Mouse (Mus musculus) kidney, adult 9 months (tissue): ENCODE data around the gene Spp2.

Experiments used
- DNase-seq: peaks from one replicate; pipeline ENCODE4 v3.0.0; 2022

Spp2 gene

GRCm38 (mm10) chr1:88406807-88407198, at the start of gene Spp2:
Spp2 (plus strand) TSS chr1:88406961.
- DNase-seq, result peak; percentile 87

- DNase-seq, result peak; percentile 86
Measured at GRCm38 (mm10) chr1:88357458-88358090, 49.2 kb upstream of the Spp2 start.

GRCm38 (mm10) chr1:88358102-88358654, 48.6 kb upstream of the Spp2 start:
- peak; percentile 43 for DNase-seq

GRCm38 (mm10) chr1:88361085-88361484, 45.7 kb upstream of the Spp2 start:
- no peak for DNase-seq

GRCm38 (mm10) chr1:88366881-88367644, 39.7 kb upstream of the Spp2 start:
- peak; percentile 3 for DNase-seq

- DNase-seq, result peak; percentile 17
Measured at GRCm38 (mm10) chr1:88378446-88378845, 28.3 kb upstream of the Spp2 start.

GRCm38 (mm10) chr1:88391632-88392031, 15.1 kb upstream of the Spp2 start:
- no peak for DNase-seq

- no peak for DNase-seq
Measured at GRCm38 (mm10) chr1:88393321-88393720, 13.4 kb upstream of the Spp2 start.

- DNase-seq, result no peak
Measured at GRCm38 (mm10) chr1:88403378-88403777, 3.4 kb upstream of the Spp2 start.

- DNase-seq, result no peak
Measured at GRCm38 (mm10) chr1:88406078-88406806, 519 bp upstream of the Spp2 start.

GRCm38 (mm10) chr1:88408340-88408739, 1.6 kb downstream of the Spp2 start:
- DNase-seq, result peak; percentile 64

GRCm38 (mm10) chr1:88412013-88412412, 5.3 kb downstream of the Spp2 start:
- no peak for DNase-seq

- peak; percentile 35 for DNase-seq
Measured at GRCm38 (mm10) chr1:88418943-88419342, 12.2 kb downstream of the Spp2 start.

GRCm38 (mm10) chr1:88422045-88422444, 15.3 kb downstream of the Spp2 start:
- DNase-seq, result peak; percentile 56

- no peak for DNase-seq
Measured at GRCm38 (mm10) chr1:88422846-88423395, 16.2 kb downstream of the Spp2 start.

- DNase-seq, result peak; percentile 68
Measured at GRCm38 (mm10) chr1:88424602-88425252, 18.0 kb downstream of the Spp2 start.

GRCm38 (mm10) chr1:88427987-88428741, 21.4 kb downstream of the Spp2 start:
- DNase-seq, result no peak

- no peak for DNase-seq
Measured at GRCm38 (mm10) chr1:88429413-88429812, 22.7 kb downstream of the Spp2 start.

GRCm38 (mm10) chr1:88431262-88431661, 24.5 kb downstream of the Spp2 start:
- no peak for DNase-seq

- no peak for DNase-seq
Measured at GRCm38 (mm10) chr1:88432601-88433000, 25.8 kb downstream of the Spp2 start.

GRCm38 (mm10) chr1:88433096-88433883, 26.5 kb downstream of the Spp2 start:
- no peak for DNase-seq
